Mouse (Mus musculus) stomach, embryonic 14.5 days (tissue): ENCODE results near the gene Dtnb. TPM values are rescaled to one million over a fixed set of nuclear protein-coding genes. Genes with fewer than 3 reads are reported as not detected.

Source experiments
- ATAC-seq: fragments of 200-750 bp; cut with Nextera tagmentation; 2 replicates; pipeline ENCODE4 v1.8.0; 2017; ENCODE audit warnings: low read depth, moderate TSS enrichment; ENCODE audit not compliant: insufficient number of reproducible peaks, insufficient read depth, low FRiP score
- H3K27ac ChIP-seq: fragments of 300-500 bp; sonication (generic); 2 replicates; pipeline ENCODE4 v1.5.1; 2014; ENCODE audit warnings: mild to moderate bottlenecking, low read length, moderate library complexity, mixed read lengths
- H3K27me3 ChIP-seq: fragments of 300-500 bp; sonication (generic); 2 replicates; pipeline ENCODE4 v1.6.1; 2014; ENCODE audit warnings: low read length, control low read depth, mixed read lengths; ENCODE audit not compliant: control insufficient read depth, insufficient read depth
- H3K36me3 ChIP-seq: fragments of 300-500 bp; sonication (generic); 2 replicates; pipeline ENCODE4 v1.6.1; 2014; ENCODE audit warnings: mild to moderate bottlenecking, control low read depth, low read length, moderate library complexity, mixed read lengths; ENCODE audit not compliant: control insufficient read depth, insufficient read depth
- H3K4me1 ChIP-seq: fragments of 300-500 bp; sonication (generic); 2 replicates; pipeline ENCODE4 v1.6.1; 2014; ENCODE audit warnings: low read length, control low read depth, mixed read lengths; ENCODE audit not compliant: control insufficient read depth, insufficient read depth
- H3K4me2 ChIP-seq: fragments of 300-500 bp; sonication (generic); replicated peaks from 2 replicates; pipeline ENCODE4 v1.6.1; 2014; ENCODE audit warnings: low read depth, low read length, control low read depth
- H3K4me3 ChIP-seq: fragments of 300-500 bp; sonication (generic); 2 replicates; pipeline ENCODE4 v1.5.1; 2014; ENCODE audit warnings: low read depth, low read length, control low read depth
- H3K9ac ChIP-seq: fragments of 300-500 bp; sonication (generic); replicated peaks from 2 replicates; pipeline ENCODE4 v1.6.1; 2014; ENCODE audit warnings: low read depth, mild to moderate bottlenecking, control low read depth, low read length, moderate library complexity, mixed read lengths
- H3K9me3 ChIP-seq: fragments of 300-500 bp; sonication (generic); 2 replicates; pipeline ENCODE4 v1.6.1; 2016; ENCODE audit warnings: low read depth, low read length, control low read depth; ENCODE audit not compliant: control insufficient read depth
- WGBS: fragments of 180-500 bp; shearing (Covaris S2); extraction: QIAGEN DNeasy Blood & Tissue Kit; methylation state at CpG from one replicate; pipeline ENCODE4 v1.1.7; 2014; 5-methylcytosine and 5-hydroxymethylcytosine counted together
- polyA plus RNA-seq: library from polyadenylated mRNA; unstranded; fragments of >200 nt; fragmentation: Nextera tagmentation; extraction: Ambion mirVana; gene quantifications from 2 replicates; pipeline ENCODE4 v1.2.1, GENCODE M21; 2014

The Dtnb gene
- polyA plus RNA-seq, 1 experiment from 2014 or later: 36.1 TPM

GRCm38 (mm10) chr12:3561032-3561431 lies 11.1 kb upstream of the Dtnb start:
- H3K27ac ChIP-seq: no peak overlapping the region
- H3K27me3 ChIP-seq: no peaks in the 10 kb centered on the region
- H3K4me3 ChIP-seq: no peak overlapping the region
- ATAC-seq: no peak
- H3K4me2 ChIP-seq: no peak overlapping the region
- no peaks in the 10 kb centered on the region for H3K9me3 ChIP-seq
- no peaks in the 10 kb centered on the region for H3K36me3 ChIP-seq
- H3K9ac ChIP-seq: no peak overlapping the region
- H3K4me1 ChIP-seq: no peaks in the 10 kb centered on the region
- WGBS: 83% methylated on average over 6 of the region's 6 CpGs

DNA sequence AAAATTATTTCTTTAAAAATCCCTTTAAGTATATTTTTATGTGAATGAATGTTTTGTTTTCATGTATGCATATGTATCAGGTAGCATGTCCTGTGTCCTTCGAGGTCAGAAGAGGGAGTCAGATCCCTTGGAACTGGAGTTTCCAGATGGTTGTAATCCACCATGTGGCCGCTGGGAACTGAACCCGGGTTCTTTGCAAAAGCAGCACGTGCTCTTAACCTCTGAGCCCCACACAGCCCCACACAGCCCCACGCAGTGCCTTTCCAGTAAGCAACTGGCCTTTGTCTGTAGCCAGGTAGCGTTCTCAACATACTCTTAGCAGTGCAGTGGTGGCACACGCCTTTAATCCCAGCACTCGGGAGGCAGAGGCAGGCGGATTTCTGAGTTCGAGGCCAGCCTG lies 9.4 kb upstream of the Dtnb start:
- Histone ChIP-seq H3K27me3 (no peaks in the 10 kb centered on the region), H3K36me3 (no peaks in the 10 kb centered on the region), H3K27ac (no peak overlapping the region), H3K9me3 (no peaks in the 10 kb centered on the region), H3K4me2 (no peak overlapping the region), H3K9ac (no peak overlapping the region), H3K4me3 (no peak overlapping the region), H3K4me1 (no peaks in the 10 kb centered on the region)
- no peak for ATAC-seq
- WGBS: 98% methylated on average over 10 of the region's 10 CpGs

DNA sequence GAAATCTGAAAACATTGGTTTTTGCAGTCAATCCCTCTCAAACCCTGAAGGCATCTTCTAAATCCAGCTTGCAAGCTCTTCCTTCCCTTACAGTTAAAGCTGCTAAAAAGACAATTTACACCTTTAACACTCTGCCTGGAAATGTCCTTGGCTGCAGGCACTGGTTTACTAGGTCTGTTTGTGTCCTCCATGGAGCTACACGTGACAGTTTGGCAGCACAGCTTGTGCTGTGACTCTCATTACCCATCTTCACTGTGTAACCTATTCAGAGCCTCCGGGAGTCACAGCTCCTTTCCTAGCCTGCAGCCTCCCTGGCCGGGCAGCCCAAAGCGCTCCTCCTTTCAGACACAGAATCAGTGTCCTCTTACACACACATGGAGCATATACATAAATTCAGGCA lies 8.5 kb upstream of the Dtnb start:
- 84% methylated on average over 4 of the region's 4 CpGs for WGBS
- no peak overlapping the region for H3K4me2 ChIP-seq
- no peaks in the 10 kb centered on the region for H3K27me3 ChIP-seq
- no peaks in the 10 kb centered on the region for H3K9me3 ChIP-seq
- no peak for ATAC-seq
- H3K9ac ChIP-seq: no peak overlapping the region
- no peak overlapping the region for H3K4me3 ChIP-seq
- no peaks in the 10 kb centered on the region for H3K36me3 ChIP-seq
- H3K4me1 ChIP-seq: no peaks in the 10 kb centered on the region
- H3K27ac ChIP-seq: no peak overlapping the region

DNA sequence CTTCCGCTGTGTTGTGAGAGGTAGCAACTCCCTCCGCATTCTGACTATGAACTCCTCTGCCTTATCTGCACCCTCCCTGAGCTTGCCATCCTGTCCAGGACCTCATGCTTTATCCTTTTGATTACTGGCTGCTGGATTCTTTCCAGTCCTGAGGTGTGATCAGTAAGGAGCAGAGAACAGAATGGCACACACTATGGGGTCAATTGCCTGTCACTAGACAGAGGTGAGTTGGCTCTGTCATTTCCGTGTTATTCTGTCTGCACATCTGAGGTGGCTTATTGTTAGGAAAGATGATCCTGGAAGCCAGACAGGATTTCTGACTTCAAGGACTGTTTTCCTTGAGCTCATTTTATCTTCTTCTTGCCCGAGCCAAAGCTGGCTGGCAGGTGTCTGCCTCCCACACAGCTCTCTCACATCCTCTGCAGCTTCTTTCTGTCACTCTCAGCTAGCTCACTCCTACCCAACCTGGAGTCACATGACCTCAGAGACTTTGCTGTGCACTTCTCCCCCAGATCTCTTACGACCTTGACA lies 3.7 kb upstream of the Dtnb start:
- 65% methylated on average over 5 of the region's 5 CpGs for WGBS
- no peaks in the 10 kb centered on the region for H3K9me3 ChIP-seq
- no peak overlapping the region for H3K9ac ChIP-seq
- no peak overlapping the region for H3K27ac ChIP-seq
- ATAC-seq: no peak
- H3K27me3 ChIP-seq: no peaks in the 10 kb centered on the region
- H3K36me3 ChIP-seq: no peaks in the 10 kb centered on the region
- no peak overlapping the region for H3K4me2 ChIP-seq
- no peak overlapping the region for H3K4me3 ChIP-seq
- peaks cover 3% of the 10 kb centered on the region; the same call in 1 of the 2 replicates for H3K4me1 ChIP-seq

DNA sequence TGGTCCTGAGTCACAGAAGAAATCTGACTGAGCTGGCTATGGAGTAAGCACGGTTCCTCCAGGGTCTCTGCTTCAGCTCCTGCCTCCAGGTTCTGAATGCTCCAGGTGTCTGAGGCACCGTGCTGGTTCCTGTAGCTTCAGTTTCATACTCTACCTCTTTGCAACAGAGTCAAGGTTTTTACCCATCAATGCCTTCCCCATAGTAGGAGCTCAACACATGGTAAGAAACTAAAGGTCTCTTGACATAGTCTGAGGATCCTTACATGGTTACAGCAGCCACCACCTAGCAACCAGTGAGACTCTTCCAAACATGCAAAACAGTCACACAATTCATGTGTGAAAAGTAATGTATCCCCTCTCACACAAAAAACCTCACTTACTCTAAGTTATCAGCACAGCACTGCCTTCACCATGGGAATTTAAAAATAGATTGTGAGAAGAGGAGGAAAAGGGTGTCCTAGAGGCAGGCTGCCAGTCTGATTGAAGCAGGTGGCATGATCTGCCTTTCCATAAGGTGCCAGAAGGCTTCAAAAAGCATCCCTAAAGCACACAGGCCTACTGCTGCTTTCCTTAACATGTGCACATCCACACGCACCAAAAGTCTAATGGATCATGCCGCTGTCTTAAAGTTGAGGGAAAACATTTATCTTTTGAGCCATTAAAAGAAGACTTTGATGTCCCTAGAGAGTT lies 1.3 kb upstream of the Dtnb start:
- Histone ChIP-seq H3K27ac (no peak overlapping the region), H3K4me3 (no peak overlapping the region), H3K4me2 (no peak overlapping the region), H3K36me3 (no peaks in the 10 kb centered on the region), H3K27me3 (no peaks in the 10 kb centered on the region), H3K4me1 (peaks cover 7% of the 10 kb centered on the region; the same call in 1 of the 2 replicates), H3K9ac (no peak overlapping the region), H3K9me3 (no peaks in the 10 kb centered on the region)
- 60% methylated on average over 4 of the region's 4 CpGs for WGBS
- no peak for ATAC-seq

GRCm38 (mm10) chr12:3572581-3573397 lies 608 bp downstream of the Dtnb start:
- Histone ChIP-seq H3K36me3 (no peaks in the 10 kb centered on the region), H3K27me3 (no peaks in the 10 kb centered on the region), H3K9ac (peak overlapping the region; percentile 78), H3K9me3 (no peaks in the 10 kb centered on the region), H3K27ac (peak overlapping the region; percentile 86), H3K4me1 (peaks cover 7% of the 10 kb centered on the region; the same call in 1 of the 2 replicates), H3K4me3 (peak overlapping the region; percentile 88), H3K4me2 (peak overlapping the region; percentile 55)
- WGBS: under 1% methylated on average over 47 of the region's 53 CpGs
- peak; percentile 78 for ATAC-seq

- Histone ChIP-seq H3K27me3 (no peaks in the 10 kb centered on the region), H3K27ac (no peak overlapping the region), H3K4me1 (peaks cover 7% of the 10 kb centered on the region; the same call in 1 of the 2 replicates), H3K4me2 (peak overlapping the region; percentile 55), H3K36me3 (no peaks in the 10 kb centered on the region), H3K9ac (no peak overlapping the region), H3K9me3 (no peaks in the 10 kb centered on the region), H3K4me3 (peak overlapping the region; percentile 88)
- WGBS: 33% methylated on average over 6 of the region's 6 CpGs
- no peak for ATAC-seq
These were observed 1.2 kb downstream of the Dtnb start for GRCm38 (mm10) chr12:3573410-3573809.

GRCm38 (mm10) chr12:3574670-3575069 lies 2.5 kb downstream of the Dtnb start:
- no peaks in the 10 kb centered on the region for H3K9me3 ChIP-seq
- 87% methylated on average over 4 of the region's 4 CpGs for WGBS
- H3K36me3 ChIP-seq: no peaks in the 10 kb centered on the region
- no peak overlapping the region for H3K9ac ChIP-seq
- no peak overlapping the region for H3K4me2 ChIP-seq
- H3K27me3 ChIP-seq: no peaks in the 10 kb centered on the region
- no peak overlapping the region for H3K27ac ChIP-seq
- H3K4me1 ChIP-seq: peaks cover 7% of the 10 kb centered on the region; the same call in 1 of the 2 replicates
- H3K4me3 ChIP-seq: no peak overlapping the region
- ATAC-seq: no peak
